Mouse (Mus musculus) brain, embryonic 14.5 days (tissue): ENCODE results near the gene Cyp2e1. TPM values are rescaled to one million over a fixed set of nuclear protein-coding genes. Genes with fewer than 3 reads are reported as not detected.
A peak's percentile ranks its signal among the peaks of the same experiment; 100 is the strongest.

Source experiments
- DNase-seq: peaks from one replicate; pipeline ENCODE4 v3.0.0-alpha.2; 2011; ENCODE audit warnings: low read depth
- CTCF ChIP-seq: fragments of 200-500 bp; IDR thresholded peaks from 2 replicates; pipeline ENCODE4 v1.5.1; 2012; ENCODE audit warnings: inconsistent platforms, mild to moderate bottlenecking, moderate library complexity, borderline replicate concordance; ENCODE audit not compliant: insufficient read depth, insufficient read length; ENCODE audit errors: extremely low read depth
- POLR2A ChIP-seq: fragments of 200-500 bp; IDR thresholded peaks from 2 replicates; pipeline ENCODE4 v1.6.1; 2012; ENCODE audit warnings: mild to moderate bottlenecking, inconsistent platforms, borderline replicate concordance; ENCODE audit not compliant: poor library complexity, insufficient read depth, insufficient read length, severe bottlenecking; ENCODE audit errors: extremely low read depth
- polyA plus RNA-seq: library from polyadenylated mRNA; depleted of rRNA; stranded (reverse); fragments of >200 nt; gene quantifications from 2 replicates; pipeline ENCODE4 v1.2.3, GENCODE M21; 2012; rRNA removed

The Cyp2e1 gene
- polyA plus RNA-seq, 1 experiment = not detected

- DNase-seq = peak; percentile 40
- TF ChIP-seq POLR2A = no peak
Measured at GRCm38 (mm10) chr7:140820173-140820572, 56.6 kb downstream of the Cyp2e1 start.

GRCm38 (mm10) chr7:140821305-140821652 lies 57.7 kb downstream of the Cyp2e1 start:
- TF ChIP-seq CTCF = no peak
- TF ChIP-seq POLR2A = no peak

GRCm38 (mm10) chr7:140821653-140822329 lies 58.3 kb downstream of the Cyp2e1 start, which contains the start of gene Zfp941:
Gene Zfp941, minus strand, starts transcription at chr7:140822178.
- TF ChIP-seq CTCF (no peak), POLR2A (peak; percentile 25; the same call in 1 of the 2 replicates)
- DNase-seq = peak; percentile 91

More at GRCm38 (mm10) chr7:140821305-140821652, 57.7 kb downstream of the Cyp2e1 start:
- no peak for DNase-seq

- no peak for TF ChIP-seq POLR2A
Measured at GRCm38 (mm10) chr7:140822731-140823130, 59.2 kb downstream of the Cyp2e1 start.

More at GRCm38 (mm10) chr7:140822731-140823130, 59.2 kb downstream of the Cyp2e1 start:
- no peak for DNase-seq

Other genes starting within 250 kb of the Cyp2e1 start
- not detected in 2 replicates for gene Olfr538, start 195.9 kb upstream of the Cyp2e1 start, polyA plus RNA-seq
- not detected in 2 replicates for gene Olfr46, start 162.5 kb upstream of the Cyp2e1 start, polyA plus RNA-seq
- gene Olfr61, start 134.8 kb upstream of the Cyp2e1 start, polyA plus RNA-seq = not detected in 2 replicates
- gene Olfr53, start 117.3 kb upstream of the Cyp2e1 start, polyA plus RNA-seq = not detected in 2 replicates
- 0.01 and 0.03 TPM in 2 replicates for gene Olfr539, start 103.8 kb upstream of the Cyp2e1 start, polyA plus RNA-seq
- gene Olfr45, start 81.8 kb upstream of the Cyp2e1 start, polyA plus RNA-seq = not detected in 2 replicates
- gene Olfr541, start 66.5 kb upstream of the Cyp2e1 start, polyA plus RNA-seq = not detected in 2 replicates
- 0.15 and 0.18 TPM in 2 replicates for gene Syce1, start 24.1 kb downstream of the Cyp2e1 start, polyA plus RNA-seq
- 7.7 and 12.8 TPM in 2 replicates for gene Zfp941, start 58.4 kb downstream of the Cyp2e1 start, polyA plus RNA-seq
- gene Urah, start 71.3 kb downstream of the Cyp2e1 start, polyA plus RNA-seq = 0.25 TPM in 1 of 2 replicates, not detected in the other
- gene Scgb1c1, start 81.8 kb downstream of the Cyp2e1 start, polyA plus RNA-seq = 0.23 TPM in 1 of 2 replicates, not detected in the other
- 0.06 and 0.07 TPM in 2 replicates for gene Odf3, start 84.1 kb downstream of the Cyp2e1 start, polyA plus RNA-seq
- 0.19 and 0.21 TPM in 2 replicates for gene Gm45785, start 92.6 kb downstream of the Cyp2e1 start, polyA plus RNA-seq
- gene Ric8a, start 93.2 kb downstream of the Cyp2e1 start, polyA plus RNA-seq = 103 and 106 TPM in 2 replicates
- 26.9 and 32.1 TPM in 2 replicates for gene Bet1l, start 93.8 kb downstream of the Cyp2e1 start, polyA plus RNA-seq
- 138 and 146 TPM in 2 replicates for gene Psmd13, start 118.2 kb downstream of the Cyp2e1 start, polyA plus RNA-seq
- gene Sirt3, start 118.6 kb downstream of the Cyp2e1 start, polyA plus RNA-seq = 41.3 and 46.9 TPM in 2 replicates
- not detected in 2 replicates for gene Cox8b, start 136.7 kb downstream of the Cyp2e1 start, polyA plus RNA-seq
- gene Nlrp6, start 157.2 kb downstream of the Cyp2e1 start, polyA plus RNA-seq = 0.18 and 0.21 TPM in 2 replicates
- 13.2 and 18.9 TPM in 2 replicates for gene Pgghg, start 177.7 kb downstream of the Cyp2e1 start, polyA plus RNA-seq
- 0.78 and 7.3 TPM in 2 replicates for gene Ifitm5, start 186.6 kb downstream of the Cyp2e1 start, polyA plus RNA-seq
- not detected in 2 replicates for gene Gm45717, start 192.2 kb downstream of the Cyp2e1 start, polyA plus RNA-seq
- gene Ifitm2, start 192.2 kb downstream of the Cyp2e1 start, polyA plus RNA-seq = 153 and 201 TPM in 2 replicates
- 23.4 and 31.8 TPM in 2 replicates for gene Ifitm1, start 203.5 kb downstream of the Cyp2e1 start, polyA plus RNA-seq
- 13.0 and 26.1 TPM in 2 replicates for gene Ifitm3, start 247.0 kb downstream of the Cyp2e1 start, polyA plus RNA-seq